Comparison of ENCODE assay signal across 8 mouse cellular contexts in the genomic region with DNA sequence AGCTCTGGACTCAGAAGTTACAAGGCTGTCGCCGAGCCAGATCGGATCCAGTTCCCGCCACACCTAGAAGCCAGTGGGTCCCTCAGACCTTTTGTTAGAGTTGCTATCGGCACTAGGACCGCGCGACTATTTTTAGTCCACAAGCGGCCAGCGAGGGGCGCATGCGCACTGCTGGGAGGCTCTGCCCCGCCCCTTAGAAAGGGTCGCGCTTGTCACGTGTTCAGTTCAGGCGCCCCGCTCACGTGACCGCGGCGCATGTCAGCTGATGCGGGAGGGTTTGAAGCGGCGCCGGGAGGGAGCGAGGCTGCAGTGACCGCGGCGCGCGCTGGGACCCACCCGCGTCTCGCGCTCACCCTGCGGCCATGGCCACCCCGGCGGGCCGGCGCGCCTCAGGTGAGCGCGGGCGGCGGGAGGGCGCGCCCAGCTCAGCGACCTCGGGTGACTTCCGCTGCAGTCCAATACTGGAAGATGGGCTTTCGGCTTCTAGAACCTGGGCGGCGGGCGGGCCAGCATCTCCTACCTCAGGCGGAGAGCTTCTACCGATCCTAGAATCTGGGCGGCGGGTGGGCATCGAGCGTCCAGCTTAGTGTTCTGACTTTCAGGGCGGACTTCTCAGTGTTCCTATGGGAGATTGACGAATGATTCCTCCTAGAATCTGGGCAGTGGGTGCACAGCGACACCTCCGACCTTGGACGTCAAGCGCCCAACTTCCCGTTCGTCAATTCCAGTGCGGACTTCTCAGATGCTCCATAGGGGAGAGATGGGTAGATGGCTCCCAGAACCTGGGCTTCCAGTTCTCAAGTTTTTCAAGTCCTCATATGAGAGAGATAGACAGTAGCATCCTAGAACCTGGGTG. TPM values are rescaled to one million over a fixed set of nuclear protein-coding genes. Genes with fewer than 3 reads are reported as not detected.
DNase-seq lines count a peak whose midpoint lies in the region; ATAC-seq lines count a peak whose summit lies in the region.

Gene Mcoln1 (plus strand): TSS at position 223 of the 856 bp plus-strand sequence.

- H3K36me3 ChIP-seq in megakaryocyte, embryonic 14.5 days (replicated peaks; ENCODE audit: low read length): peaks cover 38% of the 10 kb centered on the region

- H3K4me3 ChIP-seq in megakaryocyte, embryonic 14.5 days (replicated peaks): peak within 1 kb of the TSS; percentile 91

- peak; percentile 87 for ATAC-seq in common myeloid progenitor, adult 5-6 weeks (replicated peaks; ENCODE audit: low read depth, poor library complexity, severe bottlenecking)

- DNase-seq in ZHBTc4 (ENCODE audit: low read depth, low spot score): peak; percentile 99
- DNase-seq in gastrocnemius, adult 8-10 months (ENCODE audit: low spot score in 2 of 2): peak; percentile 97 to 98
- peak; percentile 93 for DNase-seq in hindlimb bud, embryonic 11.5 days (ENCODE audit: extremely low spot score, low read depth, low spot score)
- peak; percentile 96 to 97 for DNase-seq in left cerebral cortex, adult 8-10 months (ENCODE audit: low spot score in 2 of 2)
- DNase-seq in right cerebral cortex, postnatal 10 days (ENCODE audit: low spot score in 2 of 2): peak; percentile 98 to 99
- DNase-seq in urinary bladder, postnatal 25 days (ENCODE audit: low spot score): peak; percentile 96

- no peaks in the 10 kb centered on the region for H3K27me3 ChIP-seq in megakaryocyte, embryonic 14.5 days (replicated peaks)

- peaks cover 7% of the 10 kb centered on the region for H3K9me3 ChIP-seq in megakaryocyte, embryonic 14.5 days

- H3K4me1 ChIP-seq in megakaryocyte, embryonic 14.5 days: peaks cover 42% of the 10 kb centered on the region

RNA-seq across cellular contexts. Expression of gene Mcoln1, which starts in this region (rescaled TPM):
- total RNA-seq in common myeloid progenitor, adult 5-6 weeks (2017): 26.1 and 28.9 TPM in 2 replicates
- 10 to 100 TPM; 21.5 to 23.2 (median 22.0) TPM for total RNA-seq in gastrocnemius, adult 8-10 months (2022)
- 100 to 1,000 TPM in 1 of 4 experiments, 10 to 100 TPM in 3; 85.3 to 100 (median 94.8) TPM for total RNA-seq in left cerebral cortex, adult 8-10 months (2022)
- 142 and 183 TPM in 2 replicates for polyA plus RNA-seq in megakaryocyte, embryonic 14.5 days (2012; ENCODE audit: insufficient read depth, low replicate concordance)

Comparison
In these comparisons a context has a peak if more than half of its experiments do, and no peak if none do; other contexts are left out.
1. Peak in every context shown above with its lines: DNase-seq, ATAC-seq and H3K4me3 ChIP-seq.